Mouse (Mus musculus): ENCODE data around the gene Rac3.
"Not testable (repeated sequence)": the region's sequence is repeated elsewhere in the genome, so short reads cannot be mapped to it uniquely, and the experiment has no call there.

DNA sequence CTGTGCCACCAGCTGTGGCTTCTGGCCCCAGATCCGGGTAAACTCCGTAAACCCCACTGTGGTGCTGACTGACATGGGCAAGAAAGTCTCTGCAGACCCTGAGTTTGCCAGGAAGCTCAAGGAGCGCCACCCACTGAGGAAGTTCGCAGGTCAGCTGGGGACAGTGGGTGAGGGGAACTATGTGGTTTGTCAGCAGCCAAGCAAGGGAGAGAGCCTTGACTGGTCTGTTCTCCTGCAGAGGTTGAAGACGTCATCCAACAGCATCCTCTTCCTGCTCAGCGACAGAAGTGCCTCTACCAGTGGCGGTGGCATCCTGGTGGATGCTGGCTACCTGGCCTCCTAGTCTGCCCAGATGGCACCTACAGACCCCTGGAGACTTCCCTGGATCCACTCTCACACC lies 45.8 kb downstream of the Rac3 start:
- TF ChIP-seq CTCF (IDR thresholded peaks at IDR 0.05; ENCODE audit: borderline replicate concordance, insufficient read depth, low read length); POLR2A (IDR thresholded peaks at IDR 0.05; ENCODE audit: low read depth, low read length): not testable (repeated sequence)
